Comparison of ENCODE assay signal across 30 mouse cellular contexts in the genomic region with DNA sequence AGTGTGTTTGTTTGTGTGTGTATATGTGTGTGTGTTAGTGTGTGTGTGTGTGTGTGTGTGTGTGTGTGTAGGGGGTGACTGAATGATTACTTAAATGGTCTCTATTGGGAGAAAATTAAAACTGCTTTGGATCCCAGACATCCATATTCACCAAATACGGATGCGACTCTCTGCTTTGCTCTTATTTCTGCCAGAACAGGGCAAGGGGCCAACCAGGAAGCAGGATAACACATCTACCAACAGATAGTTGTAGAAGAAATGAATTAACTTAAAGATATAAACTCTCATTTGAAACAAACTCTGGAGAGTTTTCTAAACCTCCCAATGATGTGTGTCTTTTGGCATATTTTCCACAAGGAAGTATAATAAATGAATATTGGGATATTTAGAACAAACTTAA. TPM values are rescaled to one million over a fixed set of nuclear protein-coding genes. Genes with fewer than 3 reads are reported as not detected.
"Had no signal": no experiment of that assay in that cellular context is flagged by ENCODE, and none has a peak within 500 bp of the region (broad histone marks: within the 10 kb centered on the region; RNA-seq: fewer than 3 reads in every experiment).

No protein-coding gene starts in this region.

- H3K4me2 ChIP-seq: embryonic facial prominence, embryonic 12.5 days; embryonic facial prominence, embryonic 13.5 days; embryonic facial prominence, embryonic 15.5 days; forebrain, embryonic 12.5 days; forebrain, embryonic 13.5 days; forebrain, embryonic 15.5 days had no signal

- DNase-seq: cerebellum, adult 18-20 months; cerebellum, adult 2 months; cerebellum, adult 8-10 months; cerebellum, adult 9-10 months; cerebellum, adult 9-11 months; cerebellum, postnatal 10 days; cerebellum, postnatal 14 days; cerebellum, postnatal 25 days; cerebellum, postnatal 36 days; embryo, embryonic 11 days; forebrain, postnatal 0 days; gastrocnemius, adult 2 months; gastrocnemius, postnatal 10 days; gastrocnemius, postnatal 14 days; gastrocnemius, postnatal 25 days; gastrocnemius, postnatal 36 days; heart, adult 2 months had no signal

- H3K9ac ChIP-seq: embryonic facial prominence, embryonic 12.5 days; embryonic facial prominence, embryonic 13.5 days; embryonic facial prominence, embryonic 15.5 days; forebrain, embryonic 12.5 days; forebrain, embryonic 13.5 days; forebrain, embryonic 15.5 days; forebrain, postnatal 0 days had no signal

- H3K4me3 ChIP-seq: embryonic facial prominence, embryonic 10.5 days; embryonic facial prominence, embryonic 12.5 days; embryonic facial prominence, embryonic 13.5 days; embryonic facial prominence, embryonic 15.5 days; erythroblast, embryonic 14.5 days; forebrain, embryonic 10.5 days; forebrain, embryonic 12.5 days; forebrain, embryonic 13.5 days; forebrain, embryonic 15.5 days; gastrocnemius, adult 2 months; heart, adult 2 months had no signal

- H3K9me3 ChIP-seq: embryonic facial prominence, embryonic 10.5 days; embryonic facial prominence, embryonic 12.5 days; embryonic facial prominence, embryonic 13.5 days; embryonic facial prominence, embryonic 15.5 days; forebrain, embryonic 10.5 days; forebrain, embryonic 12.5 days; forebrain, embryonic 13.5 days; forebrain, embryonic 15.5 days had no signal

- H3K36me3 ChIP-seq: embryonic facial prominence, embryonic 10.5 days; embryonic facial prominence, embryonic 12.5 days; embryonic facial prominence, embryonic 13.5 days; embryonic facial prominence, embryonic 15.5 days; forebrain, embryonic 10.5 days; forebrain, embryonic 12.5 days; forebrain, embryonic 15.5 days had no signal

- H3K27ac ChIP-seq: embryonic facial prominence, embryonic 10.5 days; embryonic facial prominence, embryonic 12.5 days; embryonic facial prominence, embryonic 13.5 days; embryonic facial prominence, embryonic 15.5 days; forebrain, embryonic 10.5 days; forebrain, embryonic 12.5 days; forebrain, embryonic 13.5 days; forebrain, embryonic 15.5 days; gastrocnemius, adult 2 months; heart, adult 2 months had no signal

- H3K27me3 ChIP-seq: embryonic facial prominence, embryonic 12.5 days; embryonic facial prominence, embryonic 13.5 days; embryonic facial prominence, embryonic 15.5 days; forebrain, embryonic 12.5 days had no signal

- ATAC-seq: forebrain, embryonic 13.5 days; forebrain, embryonic 14.5 days; forebrain, embryonic 15.5 days; forebrain, embryonic 16.5 days; forebrain, postnatal 0 days had no signal

- H3K4me1 ChIP-seq: embryonic facial prominence, embryonic 10.5 days; embryonic facial prominence, embryonic 12.5 days; embryonic facial prominence, embryonic 13.5 days; embryonic facial prominence, embryonic 15.5 days; forebrain, embryonic 12.5 days; forebrain, embryonic 13.5 days; forebrain, embryonic 15.5 days had no signal

RNA-seq across cellular contexts. Expression of gene Prox1, which starts 35.2 kb away (rescaled TPM):
- total RNA-seq: common myeloid progenitor, adult 5-6 weeks; granulocyte monocyte progenitor cell, adult 5-6 weeks had no signal
